Mouse (Mus musculus) hindbrain, embryonic 13.5 days (tissue): ENCODE results near the gene Cdk2ap2. TPM values are rescaled to one million over a fixed set of nuclear protein-coding genes. Genes with fewer than 3 reads are reported as not detected.
"Not testable (repeated sequence)": the region's sequence is repeated elsewhere in the genome, so short reads cannot be mapped to it uniquely, and the experiment has no call there.

Experiments used
- ATAC-seq: fragments of 200-750 bp; cut with Nextera tagmentation; 2 replicates; pipeline ENCODE4 v1.8.0; 2017; ENCODE audit warnings: moderate TSS enrichment; ENCODE audit not compliant: low FRiP score
- H3K27ac ChIP-seq: fragments of 300-500 bp; sonication (generic); 2 replicates; pipeline ENCODE4 v1.5.1; 2015; ENCODE audit warnings: inconsistent platforms, mild to moderate bottlenecking, moderate library complexity
- H3K27me3 ChIP-seq: fragments of 300-500 bp; sonication (generic); 2 replicates; pipeline ENCODE4 v1.6.1; 2015; ENCODE audit warnings: mild to moderate bottlenecking, inconsistent platforms
- H3K36me3 ChIP-seq: fragments of 300-500 bp; sonication (generic); 2 replicates; pipeline ENCODE4 v1.6.1; 2015; ENCODE audit warnings: mild to moderate bottlenecking, inconsistent platforms
- H3K4me1 ChIP-seq: fragments of 300-500 bp; sonication (generic); replicated peaks from 2 replicates; pipeline ENCODE4 v1.6.1; 2015; ENCODE audit warnings: inconsistent platforms
- H3K4me2 ChIP-seq: fragments of 300-500 bp; sonication (generic); 2 replicates; pipeline ENCODE4 v1.6.1; 2015; ENCODE audit warnings: inconsistent platforms, mild to moderate bottlenecking, moderate library complexity
- H3K4me3 ChIP-seq: fragments of 300-500 bp; sonication (generic); 2 replicates; pipeline ENCODE4 v1.5.1; 2015; ENCODE audit warnings: mild to moderate bottlenecking, inconsistent platforms
- H3K9ac ChIP-seq: fragments of 300-500 bp; sonication (generic); 2 replicates; pipeline ENCODE4 v1.6.1; 2015; ENCODE audit warnings: mild to moderate bottlenecking, inconsistent platforms
- H3K9me3 ChIP-seq: fragments of 300-500 bp; sonication (generic); 2 replicates; pipeline ENCODE4 v1.6.1; 2016; ENCODE audit warnings: inconsistent platforms
- WGBS: fragments of 180-500 bp; shearing (Covaris S2); methylation state at CpG from one replicate; pipeline ENCODE4 v1.1.7; 2015; 5-methylcytosine and 5-hydroxymethylcytosine counted together
- polyA plus RNA-seq: library from polyadenylated mRNA; unstranded; fragments of >200 nt; fragmentation: Nextera tagmentation; extraction: Ambion mirVana; gene quantifications from 2 replicates; pipeline ENCODE4 v1.2.1, GENCODE M21; 2015

Gene Cdk2ap2
- polyA plus RNA-seq, 1 experiment from 2014 or later, result 81.0 TPM

GRCm38 (mm10) chr19:4057962-4058361, 39.0 kb upstream of the Cdk2ap2 start:
- Histone ChIP-seq H3K4me2 (no peak overlapping the region), H3K9me3 (no peaks in the 10 kb centered on the region), H3K9ac (no peak overlapping the region), H3K4me1 (no peaks in the 10 kb centered on the region), H3K4me3 (no peak overlapping the region), H3K27me3 (0 out of 2 replicates have a peak, but pooled peaks cover 4% of the 10 kb centered on the region), H3K36me3 (no peaks in the 10 kb centered on the region), H3K27ac (no peak overlapping the region)
- 96% methylated on average over 7 of the region's 7 CpGs for WGBS
- ATAC-seq, result no peak

- Histone ChIP-seq H3K27ac (no peak overlapping the region), H3K36me3 (no peaks in the 10 kb centered on the region), H3K9me3 (no peaks in the 10 kb centered on the region), H3K4me3 (no peak overlapping the region), H3K27me3 (0 out of 2 replicates have a peak, but pooled peaks cover 4% of the 10 kb centered on the region), H3K9ac (no peak overlapping the region), H3K4me2 (no peak overlapping the region), H3K4me1 (no peaks in the 10 kb centered on the region)
- no peak for ATAC-seq
- WGBS, result 92% methylated on average over 5 of the region's 5 CpGs
These were observed 38.4 kb upstream of the Cdk2ap2 start for GRCm38 (mm10) chr19:4058581-4058980.

- no peaks in the 10 kb centered on the region for H3K9me3 ChIP-seq
- H3K27me3 ChIP-seq, result 0 out of 2 replicates have a peak, but pooled peaks cover 4% of the 10 kb centered on the region
- H3K36me3 ChIP-seq, result no peaks in the 10 kb centered on the region
- no peak within 1 kb of the TSS for H3K4me2 ChIP-seq
- ATAC-seq, result no peak
- no peak within 1 kb of the TSS for H3K9ac ChIP-seq
- WGBS, result 86% methylated on average over 15 of the region's 15 CpGs
- H3K27ac ChIP-seq, result no peak within 1 kb of the TSS
- H3K4me3 ChIP-seq, result no peak within 1 kb of the TSS
- H3K4me1 ChIP-seq, result no peaks in the 10 kb centered on the region
These were observed 37.8 kb upstream of the Cdk2ap2 start, which contains the start of gene Gstp3 for GRCm38 (mm10) chr19:4059069-4059740. Gstp3 (minus strand) TSS chr19:4059569.

- H3K9me3 ChIP-seq, H3K36me3 ChIP-seq, H3K4me3 ChIP-seq, ATAC-seq, H3K9ac ChIP-seq, H3K27me3 ChIP-seq, H3K4me1 ChIP-seq, H3K4me2 ChIP-seq, H3K27ac ChIP-seq: not testable (repeated sequence)
- WGBS, result 86% methylated on average over 8 of the region's 8 CpGs
These were observed 36.7 kb upstream of the Cdk2ap2 start for GRCm38 (mm10) chr19:4060044-4060898.

- Histone ChIP-seq H3K4me1 (no peaks in the 10 kb centered on the region), H3K27me3 (no peaks in the 10 kb centered on the region), H3K4me2 (no peak overlapping the region), H3K4me3 (no peak overlapping the region), H3K9ac (no peak overlapping the region), H3K36me3 (no peaks in the 10 kb centered on the region), H3K27ac (no peak overlapping the region), H3K9me3 (no peaks in the 10 kb centered on the region)
- no peak for ATAC-seq
- 92% methylated on average over 6 of the region's 6 CpGs for WGBS
These were observed 36.0 kb upstream of the Cdk2ap2 start for GRCm38 (mm10) chr19:4060899-4061465.

GRCm38 (mm10) chr19:4063357-4063756, 33.6 kb upstream of the Cdk2ap2 start:
- not testable (repeated sequence) for H3K36me3 ChIP-seq, ATAC-seq, H3K27me3 ChIP-seq, H3K4me2 ChIP-seq, H3K9me3 ChIP-seq, H3K9ac ChIP-seq, H3K4me1 ChIP-seq, H3K27ac ChIP-seq, H3K4me3 ChIP-seq
- WGBS, result 80% methylated on average over 4 of the region's 4 CpGs

GRCm38 (mm10) chr19:4064501-4064900, 32.5 kb upstream of the Cdk2ap2 start:
- not testable (repeated sequence) for H3K9me3 ChIP-seq, H3K27ac ChIP-seq, H3K36me3 ChIP-seq, H3K4me2 ChIP-seq, H3K4me1 ChIP-seq, H3K27me3 ChIP-seq, H3K9ac ChIP-seq, ATAC-seq, H3K4me3 ChIP-seq
- WGBS, result 31% methylated on average over 6 of the region's 11 CpGs

- H3K4me2 ChIP-seq, result no peak overlapping the region
These were observed 30.7 kb upstream of the Cdk2ap2 start for GRCm38 (mm10) chr19:4066280-4066679.

GRCm38 (mm10) chr19:4066877-4067276, 30.1 kb upstream of the Cdk2ap2 start:
- no peak overlapping the region for H3K27ac ChIP-seq
- no peak overlapping the region for H3K4me3 ChIP-seq
- H3K9me3 ChIP-seq, result no peaks in the 10 kb centered on the region
- no peak for ATAC-seq
- no peaks in the 10 kb centered on the region for H3K27me3 ChIP-seq
- no peak overlapping the region for H3K9ac ChIP-seq
- no peaks in the 10 kb centered on the region for H3K36me3 ChIP-seq
- no peaks in the 10 kb centered on the region for H3K4me1 ChIP-seq
- H3K4me2 ChIP-seq, result no peak overlapping the region

More at GRCm38 (mm10) chr19:4066280-4066679, 30.7 kb upstream of the Cdk2ap2 start:
- 80% methylated on average over 6 of the region's 6 CpGs for WGBS
- Histone ChIP-seq H3K36me3 (no peaks in the 10 kb centered on the region), H3K4me1 (no peaks in the 10 kb centered on the region), H3K4me3 (no peak overlapping the region), H3K9me3 (no peaks in the 10 kb centered on the region), H3K27ac (no peak overlapping the region), H3K27me3 (no peaks in the 10 kb centered on the region), H3K9ac (no peak overlapping the region)
- no peak for ATAC-seq

- not testable (repeated sequence) for H3K4me1 ChIP-seq, H3K4me3 ChIP-seq, ATAC-seq, H3K36me3 ChIP-seq, H3K27ac ChIP-seq, H3K27me3 ChIP-seq, H3K9ac ChIP-seq, H3K4me2 ChIP-seq, H3K9me3 ChIP-seq
- 97% methylated on average over 2 of the region's 2 CpGs for WGBS
These were observed 28.7 kb upstream of the Cdk2ap2 start for GRCm38 (mm10) chr19:4068242-4068641.

- no peaks in the 10 kb centered on the region for H3K4me1 ChIP-seq
- no peaks in the 10 kb centered on the region for H3K27me3 ChIP-seq
- no peak overlapping the region for H3K4me3 ChIP-seq
- no peak for ATAC-seq
- no peak overlapping the region for H3K27ac ChIP-seq
- H3K9ac ChIP-seq, result no peak overlapping the region
- 67% methylated on average over 15 of the region's 15 CpGs for WGBS
- no peaks in the 10 kb centered on the region for H3K36me3 ChIP-seq
- no peak overlapping the region for H3K4me2 ChIP-seq
- H3K9me3 ChIP-seq, result no peaks in the 10 kb centered on the region
These were observed 28.1 kb upstream of the Cdk2ap2 start for GRCm38 (mm10) chr19:4068717-4069410.

- no peaks in the 10 kb centered on the region for H3K36me3 ChIP-seq
- H3K4me3 ChIP-seq, result no peak overlapping the region
- H3K4me2 ChIP-seq, result no peak overlapping the region
- H3K27me3 ChIP-seq, result no peaks in the 10 kb centered on the region
- no peaks in the 10 kb centered on the region for H3K9me3 ChIP-seq
- 80% methylated on average over 15 of the region's 15 CpGs for WGBS
- ATAC-seq, result no peak
- H3K4me1 ChIP-seq, result no peaks in the 10 kb centered on the region
- H3K9ac ChIP-seq, result no peak overlapping the region
- no peak overlapping the region for H3K27ac ChIP-seq
These were observed 26.7 kb upstream of the Cdk2ap2 start for GRCm38 (mm10) chr19:4070311-4070710.
